Mouse (Mus musculus): ENCODE results near the gene Atp6v0a1. TPM values are rescaled to one million over a fixed set of nuclear protein-coding genes. Genes with fewer than 3 reads are reported as not detected.

Atp6v0a1 gene
- polyA plus RNA-seq, 1 experiment from 2014 or later: 35.0 TPM

DNA sequence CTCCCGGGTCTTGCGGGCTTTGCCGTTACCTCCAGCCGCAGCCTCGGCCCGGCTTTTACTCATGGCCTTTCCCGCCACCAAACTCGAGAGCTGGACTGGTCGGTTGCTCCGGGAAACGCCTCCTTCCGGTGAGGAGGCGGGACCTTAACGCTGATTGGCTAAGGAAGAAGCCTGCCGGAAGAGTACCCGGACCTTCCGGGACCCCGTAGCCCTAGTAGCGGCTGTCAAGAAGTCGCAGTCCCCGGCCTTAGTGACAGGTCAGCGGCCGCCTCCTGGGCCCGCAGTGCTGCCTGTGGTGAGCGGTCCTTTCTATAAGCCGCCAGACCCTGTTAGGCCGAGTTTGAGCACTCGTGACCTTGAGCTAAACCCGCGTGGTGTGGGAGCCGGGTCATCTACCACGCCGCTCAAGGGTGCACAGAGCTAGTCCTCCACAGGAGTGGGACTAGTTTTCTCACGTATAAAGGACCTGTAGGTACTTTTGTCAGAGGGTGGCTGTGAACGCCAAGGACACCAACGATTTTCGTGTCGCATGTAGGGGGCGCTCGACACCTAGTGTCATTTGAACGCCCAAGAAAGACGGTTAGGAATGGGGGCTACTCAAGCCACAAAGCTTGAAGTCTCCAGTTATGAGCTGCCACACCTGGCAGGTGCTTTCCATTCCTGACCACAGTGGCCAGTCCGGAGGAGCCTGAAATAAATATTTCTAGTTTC lies 86.2 kb downstream of the Atp6v0a1 start, which contains the start of gene Psmc3ip:
Gene Psmc3ip (minus strand): TSS at position 123 of the 711 bp plus-strand sequence.
- ATAC-seq (ENCODE audit: low read depth) (peak; percentile 95), DNase-seq (ENCODE audit: low spot score) (peak; percentile 98)
- Histone ChIP-seq H3K4me2 (ENCODE audit: low read depth, low read length) (peak within 1 kb of the TSS; percentile 96), H3K27ac (replicated peaks; ENCODE audit: low read depth, low read length) (peak within 1 kb of the TSS; percentile 80), H3K9ac (ENCODE audit: low read depth, low read length) (peak within 1 kb of the TSS; percentile 71), H3K4me1 (ENCODE audit: control insufficient read depth, insufficient read depth, low read length) (no peaks in the 10 kb centered on the region), H3K4me3 (ENCODE audit: low read depth, low read length) (peak within 1 kb of the TSS; percentile 66), H3K36me3 (ENCODE audit: control insufficient read depth, insufficient read depth, low read length) (peaks cover 72% of the 10 kb centered on the region), H3K9me3 (ENCODE audit: control insufficient read depth, low read length) (no peaks in the 10 kb centered on the region), H3K27me3 (replicated peaks; ENCODE audit: control insufficient read depth, insufficient read depth, low read length) (no peaks in the 10 kb centered on the region)
- 1% methylated on average over 43 of the region's 43 CpGs for WGBS

DNA sequence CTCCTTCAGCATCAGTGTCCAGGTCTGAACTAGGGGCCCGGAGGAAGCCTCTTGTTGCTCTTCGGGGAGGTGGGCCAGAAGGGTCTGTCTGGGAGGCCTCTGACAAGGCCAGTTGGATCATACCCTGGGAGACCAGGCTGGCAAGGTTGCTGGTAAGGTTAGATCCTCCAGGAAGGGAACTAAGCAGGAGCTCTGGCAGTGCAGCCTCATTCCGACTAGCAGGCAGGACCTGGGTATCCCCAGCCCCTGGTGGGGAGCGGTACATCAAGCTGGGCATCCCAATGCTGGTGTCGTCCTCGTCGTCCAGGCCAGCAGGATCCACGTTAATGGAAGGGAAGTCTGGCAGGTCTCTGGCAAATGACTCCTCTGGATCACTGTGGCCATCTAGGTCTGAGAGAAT lies 89.0 kb downstream of the Atp6v0a1 start:
- Histone ChIP-seq H3K27ac (replicated peaks; ENCODE audit: low read depth, low read length) (no peak overlapping the region), H3K4me1 (ENCODE audit: control insufficient read depth, insufficient read depth, low read length) (no peaks in the 10 kb centered on the region), H3K27me3 (replicated peaks; ENCODE audit: control insufficient read depth, insufficient read depth, low read length) (no peaks in the 10 kb centered on the region), H3K4me2 (ENCODE audit: low read depth, low read length) (no peak overlapping the region), H3K9me3 (ENCODE audit: control insufficient read depth, low read length) (no peaks in the 10 kb centered on the region), H3K4me3 (ENCODE audit: low read depth, low read length) (no peak overlapping the region), H3K9ac (ENCODE audit: low read depth, low read length) (no peak overlapping the region), H3K36me3 (ENCODE audit: control insufficient read depth, insufficient read depth, low read length) (peaks cover 72% of the 10 kb centered on the region)
- ATAC-seq (ENCODE audit: low read depth) (no peak), DNase-seq (ENCODE audit: low spot score) (no peak)
- WGBS: 88% methylated on average over 8 of the region's 8 CpGs

DNA sequence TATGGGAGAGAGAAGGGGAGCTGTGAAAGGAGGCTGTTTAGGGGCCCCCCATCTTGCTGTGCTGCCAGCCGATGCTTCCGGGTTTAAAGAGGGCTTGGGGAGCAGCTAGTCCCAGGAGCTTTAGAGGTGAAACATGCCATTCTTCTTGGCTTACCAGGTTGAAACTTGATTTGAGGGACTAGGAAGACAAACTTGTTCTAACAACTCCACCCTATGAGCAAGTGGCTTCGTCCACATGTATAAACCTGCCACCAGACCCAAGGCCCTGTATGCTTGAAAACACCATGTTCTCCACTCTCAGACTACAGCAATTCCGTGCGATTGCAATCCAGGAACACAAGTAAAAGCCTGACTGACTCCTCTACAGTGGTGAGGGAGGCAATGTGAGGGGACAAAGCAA lies 93.8 kb downstream of the Atp6v0a1 start:
- peak; percentile 60; the same call in 1 of the 2 replicates for ATAC-seq (ENCODE audit: low read depth)
- WGBS: 73% methylated on average over 5 of the region's 5 CpGs

DNA sequence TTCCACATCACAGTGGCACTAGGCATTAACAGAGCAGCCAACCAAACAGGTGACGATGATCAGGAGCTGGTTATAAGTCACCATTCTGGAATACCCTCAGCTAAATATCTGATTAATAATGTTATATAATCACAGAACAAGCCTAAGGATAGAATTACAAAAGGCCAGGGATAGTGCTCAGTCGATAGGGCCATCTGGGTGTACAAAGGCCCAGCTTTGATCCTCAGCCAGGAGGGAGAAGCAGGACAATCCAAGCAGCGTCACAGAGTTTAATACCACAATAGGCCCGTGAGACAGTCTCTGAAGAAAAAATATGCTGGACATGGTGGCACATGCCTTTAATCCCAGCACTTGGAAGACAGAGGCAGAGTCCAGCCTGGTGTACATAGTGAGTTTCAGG lies 100.1 kb downstream of the Atp6v0a1 start:
- Histone ChIP-seq H3K9ac (ENCODE audit: low read depth, low read length) (no peak overlapping the region), H3K4me1 (ENCODE audit: control insufficient read depth, insufficient read depth, low read length) (no peaks in the 10 kb centered on the region), H3K4me3 (ENCODE audit: low read depth, low read length) (no peak overlapping the region), H3K27me3 (replicated peaks; ENCODE audit: control insufficient read depth, insufficient read depth, low read length) (no peaks in the 10 kb centered on the region), H3K9me3 (ENCODE audit: control insufficient read depth, low read length) (no peaks in the 10 kb centered on the region), H3K4me2 (ENCODE audit: low read depth, low read length) (no peak overlapping the region), H3K36me3 (ENCODE audit: control insufficient read depth, insufficient read depth, low read length) (peaks cover 24% of the 10 kb centered on the region; the same call in 1 of the 2 replicates), H3K27ac (replicated peaks; ENCODE audit: low read depth, low read length) (no peak overlapping the region)
- ATAC-seq (ENCODE audit: low read depth) (no peak), DNase-seq (ENCODE audit: low spot score) (no peak)
- 75% methylated on average over 4 of the region's 4 CpGs for WGBS

More for the DNA sequence above, 93.8 kb downstream of the Atp6v0a1 start:
- no peak overlapping the region for H3K4me2 ChIP-seq (ENCODE audit: low read depth, low read length)
- peak; percentile 81 for DNase-seq (ENCODE audit: low spot score)
- no peaks in the 10 kb centered on the region for H3K9me3 ChIP-seq (ENCODE audit: control insufficient read depth, low read length)
- peaks cover 83% of the 10 kb centered on the region for H3K36me3 ChIP-seq (ENCODE audit: control insufficient read depth, insufficient read depth, low read length)
- H3K4me3 ChIP-seq (ENCODE audit: low read depth, low read length): no peak overlapping the region
- no peak overlapping the region for H3K9ac ChIP-seq (ENCODE audit: low read depth, low read length)
- H3K27ac ChIP-seq (replicated peaks; ENCODE audit: low read depth, low read length): peak overlapping the region; percentile 63; the same call in 1 of the 2 replicates
- no peaks in the 10 kb centered on the region for H3K4me1 ChIP-seq (ENCODE audit: control insufficient read depth, insufficient read depth, low read length)
- H3K27me3 ChIP-seq (replicated peaks; ENCODE audit: control insufficient read depth, insufficient read depth, low read length): no peaks in the 10 kb centered on the region

DNA sequence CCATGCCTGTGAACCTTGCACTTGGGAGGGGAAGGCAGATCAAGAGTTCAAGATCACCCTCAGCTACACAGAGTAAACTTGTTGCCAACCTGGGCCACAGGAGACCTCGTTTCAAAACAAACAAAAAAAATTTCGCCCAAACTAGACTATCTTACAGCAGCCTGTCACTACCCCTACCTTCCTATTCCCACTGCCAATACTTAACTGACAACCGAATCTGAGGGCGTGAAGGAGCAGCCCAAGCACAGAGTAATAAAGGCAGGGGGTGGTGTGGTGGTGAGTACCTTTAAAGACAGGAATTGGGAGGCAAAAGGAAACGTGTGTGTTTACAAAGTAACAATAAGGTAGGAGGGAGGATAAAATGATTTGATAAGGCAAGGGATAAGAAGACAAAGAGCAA lies 101.5 kb downstream of the Atp6v0a1 start:
- Histone ChIP-seq H3K36me3 (ENCODE audit: control insufficient read depth, insufficient read depth, low read length) (peaks cover 13% of the 10 kb centered on the region; the same call in 1 of the 2 replicates), H3K4me1 (ENCODE audit: control insufficient read depth, insufficient read depth, low read length) (no peaks in the 10 kb centered on the region), H3K4me2 (ENCODE audit: low read depth, low read length) (no peak overlapping the region), H3K27ac (replicated peaks; ENCODE audit: low read depth, low read length) (no peak overlapping the region), H3K9ac (ENCODE audit: low read depth, low read length) (no peak overlapping the region), H3K27me3 (replicated peaks; ENCODE audit: control insufficient read depth, insufficient read depth, low read length) (no peaks in the 10 kb centered on the region), H3K4me3 (ENCODE audit: low read depth, low read length) (no peak overlapping the region), H3K9me3 (ENCODE audit: control insufficient read depth, low read length) (no peaks in the 10 kb centered on the region)
- DNase-seq (ENCODE audit: low spot score) (no peak), ATAC-seq (ENCODE audit: low read depth) (no peak)
- 61% methylated on average over 5 of the region's 5 CpGs for WGBS

DNA sequence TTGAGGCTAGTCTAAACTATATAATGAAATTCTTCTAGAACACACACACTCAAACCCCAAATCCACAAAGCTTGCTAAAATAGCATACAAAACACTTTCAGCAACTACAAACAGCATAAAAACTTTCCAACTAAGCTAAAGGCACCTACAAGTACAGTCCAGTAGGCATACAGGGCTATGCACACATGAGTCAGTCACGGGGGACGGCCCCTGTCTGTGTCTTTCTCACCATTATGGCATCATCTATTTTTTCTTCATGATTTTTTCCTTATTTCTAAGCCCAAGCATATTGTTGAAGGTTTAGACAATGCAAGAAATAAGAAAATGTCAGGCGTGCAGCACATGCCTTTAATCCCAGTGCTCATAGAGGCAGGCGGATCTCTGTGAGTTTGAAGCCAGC lies 101.9 kb downstream of the Atp6v0a1 start:
- Histone ChIP-seq H3K9me3 (ENCODE audit: control insufficient read depth, low read length) (no peaks in the 10 kb centered on the region), H3K4me3 (ENCODE audit: low read depth, low read length) (no peak overlapping the region), H3K9ac (ENCODE audit: low read depth, low read length) (no peak overlapping the region), H3K36me3 (ENCODE audit: control insufficient read depth, insufficient read depth, low read length) (peaks cover 9% of the 10 kb centered on the region; the same call in 1 of the 2 replicates), H3K4me1 (ENCODE audit: control insufficient read depth, insufficient read depth, low read length) (no peaks in the 10 kb centered on the region), H3K27ac (replicated peaks; ENCODE audit: low read depth, low read length) (no peak overlapping the region), H3K4me2 (ENCODE audit: low read depth, low read length) (no peak overlapping the region), H3K27me3 (replicated peaks; ENCODE audit: control insufficient read depth, insufficient read depth, low read length) (no peaks in the 10 kb centered on the region)
- ATAC-seq (ENCODE audit: low read depth) (no peak), DNase-seq (ENCODE audit: low spot score) (no peak)
- WGBS: 87% methylated on average over 4 of the region's 4 CpGs

DNA sequence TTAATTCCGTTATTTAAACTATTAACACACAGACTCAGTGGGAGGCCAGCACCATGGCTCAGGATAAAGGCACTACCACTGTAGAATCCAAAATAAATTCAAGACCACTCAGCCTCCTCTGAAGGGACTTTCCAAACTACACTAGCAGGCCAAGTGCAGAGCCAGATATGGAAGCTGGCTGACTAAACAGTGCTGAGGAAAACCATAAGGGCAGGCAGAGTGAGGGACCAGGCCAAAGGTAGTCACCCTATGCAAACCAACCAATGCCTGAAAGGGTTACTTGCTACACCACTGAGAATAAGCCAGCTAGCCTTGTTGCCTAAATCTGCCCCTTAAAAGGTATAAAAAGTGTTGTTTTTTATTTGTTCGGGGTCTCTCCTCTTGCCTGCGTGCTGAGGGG lies 102.9 kb downstream of the Atp6v0a1 start:
- no peak for DNase-seq (ENCODE audit: low spot score)
- H3K36me3 ChIP-seq (ENCODE audit: control insufficient read depth, insufficient read depth, low read length): peaks cover 16% of the 10 kb centered on the region; the same call in 1 of the 2 replicates
- H3K9me3 ChIP-seq (ENCODE audit: control insufficient read depth, low read length): no peaks in the 10 kb centered on the region
- no peak for ATAC-seq (ENCODE audit: low read depth)
- no peak overlapping the region for H3K27ac ChIP-seq (replicated peaks; ENCODE audit: low read depth, low read length)
- H3K4me2 ChIP-seq (ENCODE audit: low read depth, low read length): no peak overlapping the region
- no peaks in the 10 kb centered on the region for H3K27me3 ChIP-seq (replicated peaks; ENCODE audit: control insufficient read depth, insufficient read depth, low read length)
- no peak overlapping the region for H3K4me3 ChIP-seq (ENCODE audit: low read depth, low read length)
- no peak overlapping the region for H3K9ac ChIP-seq (ENCODE audit: low read depth, low read length)
- 90% methylated on average over 3 of the region's 3 CpGs for WGBS
- no peaks in the 10 kb centered on the region for H3K4me1 ChIP-seq (ENCODE audit: control insufficient read depth, insufficient read depth, low read length)

Measured in embryonic facial prominence, embryonic 14.5 days (tissue).